Mouse (Mus musculus): ENCODE results near the gene Traf4.
"Not testable (repeated sequence)": the region's sequence is repeated elsewhere in the genome, so short reads cannot be mapped to it uniquely, and the experiment has no call there.

The Traf4 gene

DNA sequence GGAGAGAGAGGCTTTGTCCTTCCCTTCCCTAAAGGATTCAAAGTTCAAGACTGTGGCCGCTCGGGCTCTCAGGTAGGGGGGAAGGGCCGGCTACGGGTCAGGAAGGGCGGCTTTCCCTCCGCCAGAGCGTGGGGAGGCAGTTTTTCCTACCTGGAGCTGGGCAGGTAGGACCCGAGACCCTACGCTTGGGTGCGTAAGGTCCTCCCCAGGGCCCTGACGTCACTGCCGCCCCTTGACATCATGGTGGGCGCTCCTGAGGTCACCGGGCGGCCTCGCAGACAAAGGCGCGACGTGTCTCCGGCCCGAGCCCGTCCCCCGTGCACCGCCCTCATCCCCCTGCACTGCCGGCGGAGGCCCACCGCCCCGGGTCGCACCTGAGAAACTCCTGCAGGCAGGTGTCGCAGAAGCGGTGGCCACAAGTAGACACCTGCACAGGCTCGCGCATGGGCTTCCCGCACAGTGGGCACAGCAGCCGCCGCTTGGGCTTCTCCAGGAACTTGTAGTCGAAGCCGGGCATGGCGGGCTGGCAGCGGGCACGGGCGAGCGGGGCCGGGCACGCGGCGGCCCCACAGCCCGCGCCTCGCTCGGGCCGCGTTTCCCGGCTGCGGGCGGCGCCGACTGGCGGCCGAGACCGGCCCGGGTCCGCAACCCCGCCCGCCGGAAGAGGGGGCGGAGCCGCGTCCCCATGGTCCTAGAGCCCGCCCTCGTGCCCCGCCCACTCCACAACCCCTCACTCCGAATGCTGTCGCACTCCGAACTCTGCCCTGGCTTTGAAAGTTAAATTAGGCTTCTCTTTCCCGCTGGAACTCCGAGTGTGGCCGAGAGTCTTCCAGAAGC lies at the start of gene Traf4:
TSS of gene Traf4 (minus strand) at position 666 of the 837 bp plus-strand sequence.
- peak; percentile 95 for DNase-seq

DNA sequence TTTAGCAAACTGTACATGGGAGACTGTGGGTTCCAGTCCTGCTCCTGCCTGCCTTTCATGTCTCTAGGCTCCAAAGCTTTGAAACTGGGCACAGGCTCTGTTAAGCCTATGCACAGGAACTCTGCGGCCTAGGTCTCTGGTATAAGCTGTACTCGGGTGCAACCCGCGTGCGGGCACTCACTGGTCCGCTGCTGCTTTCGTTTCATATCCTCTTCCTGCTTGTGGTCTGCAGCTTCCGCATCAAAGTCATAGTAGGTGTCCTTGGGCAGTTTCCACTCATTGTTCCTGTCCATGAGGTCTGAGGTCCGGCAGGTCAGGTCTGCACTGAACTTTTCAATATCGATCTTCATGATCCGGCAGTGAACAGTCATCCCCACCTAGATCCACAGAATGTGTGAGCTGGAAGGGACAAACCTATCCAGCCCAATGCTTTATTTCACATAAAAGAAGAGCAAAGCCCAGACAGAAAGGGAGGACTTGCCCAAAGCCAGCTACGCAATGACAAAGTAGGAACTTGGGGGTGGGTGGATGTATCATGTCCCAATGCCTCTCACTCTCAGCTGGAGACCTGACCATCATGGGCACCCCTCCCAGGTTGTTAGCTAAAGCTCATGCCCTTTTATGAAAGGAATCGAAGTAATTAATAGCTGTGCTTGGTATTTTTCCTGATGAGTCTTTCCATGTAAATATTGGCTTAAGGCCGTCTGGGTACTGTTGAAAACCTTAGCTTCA lies 47.9 kb upstream of the Traf4 start:
- no peak for DNase-seq

DNA sequence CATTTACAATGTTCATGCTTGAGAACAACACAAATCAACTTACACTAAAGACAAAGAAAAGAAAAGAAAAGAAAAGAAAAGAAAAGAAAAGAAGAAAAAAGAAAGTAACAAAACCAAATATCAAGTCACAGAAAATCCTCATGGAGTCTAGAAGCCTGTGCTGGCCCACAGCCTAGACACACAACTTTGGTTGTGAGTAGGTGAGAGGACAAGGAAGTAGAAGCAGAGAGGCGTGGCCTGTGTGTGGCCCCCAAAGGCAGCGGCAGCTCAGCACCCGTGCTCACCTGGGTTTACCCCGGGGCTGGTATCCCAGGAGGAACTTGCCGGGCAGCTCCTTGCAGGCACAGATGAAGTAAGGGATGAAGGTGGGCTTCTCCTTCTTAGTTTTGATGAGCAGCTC lies 46.1 kb upstream of the Traf4 start:
- no peak for DNase-seq

DNA sequence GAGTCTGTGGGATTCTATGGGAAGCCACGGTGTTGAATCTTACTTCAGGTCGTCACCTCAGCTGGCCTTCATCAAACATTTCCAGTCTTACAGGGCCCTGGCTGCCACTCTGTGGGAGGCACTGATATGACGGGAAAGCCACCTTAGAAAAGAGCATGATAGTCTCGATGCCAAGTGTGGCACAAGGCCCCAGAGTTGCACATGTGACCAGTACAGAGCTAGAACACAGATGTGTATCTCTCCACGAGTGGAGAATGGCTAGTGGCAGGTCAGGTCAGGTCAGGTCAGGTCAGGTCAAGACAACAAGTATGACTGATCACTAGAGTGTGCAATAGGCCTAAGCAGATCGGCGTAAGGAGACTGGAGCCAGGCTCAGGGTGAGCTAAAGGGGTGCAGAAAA lies 45.2 kb upstream of the Traf4 start:
- DNase-seq: no peak

DNA sequence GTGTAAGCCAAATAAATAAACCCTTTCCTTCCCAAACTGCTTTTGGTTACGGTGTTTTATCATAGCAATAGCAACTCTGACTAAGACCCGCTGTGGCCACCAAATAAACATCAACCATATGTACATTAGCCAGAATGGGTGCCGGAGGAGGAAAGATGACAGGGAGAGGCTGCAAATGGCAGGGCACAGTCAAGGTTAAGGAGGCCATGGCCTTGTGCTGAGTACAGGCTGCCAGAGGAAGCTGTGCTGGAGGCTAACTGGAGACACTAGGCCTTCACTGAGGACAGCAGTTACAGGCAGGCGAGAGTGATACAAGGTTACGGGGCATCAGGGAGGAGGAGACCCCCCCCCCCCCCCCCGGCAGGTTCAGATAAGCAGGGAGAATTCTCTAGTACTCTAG lies 44.5 kb upstream of the Traf4 start:
- no peak for DNase-seq

DNA sequence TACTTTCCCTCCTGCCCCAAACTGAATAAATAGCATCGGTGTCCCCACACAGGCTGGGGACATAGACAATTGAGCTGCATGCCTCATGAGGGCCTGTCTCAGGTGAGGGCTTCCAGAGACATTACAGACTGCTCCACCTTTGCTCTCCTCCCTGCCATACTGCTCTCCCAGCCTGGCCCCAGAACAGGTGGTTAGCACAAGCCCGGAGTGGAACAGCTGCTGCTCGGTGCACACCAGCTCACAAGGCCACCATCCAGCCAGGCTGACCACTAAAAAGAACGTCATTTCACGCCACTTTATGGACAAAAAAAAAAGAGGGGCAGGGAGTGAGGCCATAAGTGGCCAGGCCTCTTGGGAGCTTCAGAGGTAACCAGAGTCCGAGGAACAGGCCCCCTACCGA lies 41.8 kb upstream of the Traf4 start:
- no peak for DNase-seq

DNA sequence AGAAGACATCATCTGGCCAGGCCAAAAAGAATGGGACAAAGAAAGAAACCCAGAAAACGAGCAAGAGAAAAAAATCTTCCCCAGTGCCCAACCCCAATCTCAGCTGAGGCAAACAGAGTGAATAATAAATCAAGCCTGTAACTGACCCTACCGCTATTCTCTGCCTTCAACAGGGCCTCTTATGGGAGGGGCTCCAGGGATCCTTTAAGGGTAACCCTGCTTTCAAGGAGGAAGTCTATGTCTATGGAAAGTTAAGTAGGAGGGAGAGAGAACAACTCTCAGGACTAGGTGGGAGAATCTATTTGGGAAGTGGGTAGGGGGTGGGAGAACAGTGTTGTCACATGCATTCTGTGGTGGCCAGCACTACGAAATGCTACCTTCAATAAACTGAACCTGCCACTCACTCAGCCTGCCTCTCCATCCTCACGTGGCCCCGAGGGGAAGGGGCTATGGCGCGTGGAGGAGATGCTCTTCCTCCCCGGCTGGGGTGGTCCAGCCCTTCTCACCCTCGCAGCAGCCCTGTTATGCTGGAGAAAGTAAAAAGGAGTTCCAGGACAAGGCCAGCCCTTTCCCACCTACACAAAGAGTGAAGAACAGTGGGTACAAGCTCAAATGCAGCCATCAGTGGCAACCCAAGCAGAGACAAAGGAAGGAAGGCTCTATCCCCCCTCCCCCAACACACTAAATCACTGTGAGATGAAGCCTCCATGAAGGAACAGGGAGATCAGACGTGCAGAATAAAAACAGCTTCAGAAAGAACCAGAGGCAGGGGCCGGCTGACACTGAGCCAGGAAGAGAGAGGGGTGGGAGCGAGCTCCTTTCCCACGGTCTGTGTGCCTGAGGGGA lies 40.2 kb upstream of the Traf4 start:
- DNase-seq: no peak

DNA sequence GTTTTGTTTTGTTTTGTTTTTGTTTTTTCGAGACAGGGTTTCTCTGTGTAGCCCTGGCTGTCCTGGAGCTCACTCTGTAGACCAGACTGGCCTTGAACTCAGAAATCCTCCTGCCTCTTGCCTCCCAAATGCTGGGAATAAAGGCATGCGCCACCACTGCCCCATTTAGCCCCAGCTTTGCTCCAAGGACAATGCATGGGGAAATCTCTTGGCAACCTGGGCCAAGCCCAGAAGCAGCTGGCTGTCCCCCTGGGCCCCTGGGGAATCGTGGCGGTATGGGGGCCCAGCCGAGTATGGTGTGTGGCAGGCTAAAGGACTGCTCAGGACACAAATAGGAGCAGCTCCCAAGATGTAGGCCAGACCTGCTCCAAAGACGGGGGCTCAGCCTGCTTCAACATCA lies 38.9 kb upstream of the Traf4 start:
- no peak for DNase-seq

DNA sequence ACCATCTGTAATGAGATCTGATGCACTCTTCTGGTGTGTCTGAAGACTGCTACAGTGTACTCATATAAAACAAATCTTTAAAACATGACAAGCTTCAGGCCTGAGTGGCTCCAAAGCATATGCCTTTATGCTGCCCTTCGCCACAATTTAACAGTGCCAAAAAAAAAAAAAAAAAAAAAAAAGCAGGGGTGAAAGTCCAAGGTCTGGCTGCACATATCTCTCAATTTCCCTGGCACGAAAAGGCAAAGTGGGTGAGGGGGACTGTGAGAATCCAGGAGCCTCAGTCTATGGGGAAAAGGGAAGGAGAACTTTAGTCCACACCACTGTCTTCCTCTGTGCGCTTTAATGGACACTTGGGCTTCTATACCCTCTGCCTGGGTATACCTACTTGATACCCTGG lies 37.0 kb upstream of the Traf4 start:
- DNase-seq: peak; percentile 33

DNA sequence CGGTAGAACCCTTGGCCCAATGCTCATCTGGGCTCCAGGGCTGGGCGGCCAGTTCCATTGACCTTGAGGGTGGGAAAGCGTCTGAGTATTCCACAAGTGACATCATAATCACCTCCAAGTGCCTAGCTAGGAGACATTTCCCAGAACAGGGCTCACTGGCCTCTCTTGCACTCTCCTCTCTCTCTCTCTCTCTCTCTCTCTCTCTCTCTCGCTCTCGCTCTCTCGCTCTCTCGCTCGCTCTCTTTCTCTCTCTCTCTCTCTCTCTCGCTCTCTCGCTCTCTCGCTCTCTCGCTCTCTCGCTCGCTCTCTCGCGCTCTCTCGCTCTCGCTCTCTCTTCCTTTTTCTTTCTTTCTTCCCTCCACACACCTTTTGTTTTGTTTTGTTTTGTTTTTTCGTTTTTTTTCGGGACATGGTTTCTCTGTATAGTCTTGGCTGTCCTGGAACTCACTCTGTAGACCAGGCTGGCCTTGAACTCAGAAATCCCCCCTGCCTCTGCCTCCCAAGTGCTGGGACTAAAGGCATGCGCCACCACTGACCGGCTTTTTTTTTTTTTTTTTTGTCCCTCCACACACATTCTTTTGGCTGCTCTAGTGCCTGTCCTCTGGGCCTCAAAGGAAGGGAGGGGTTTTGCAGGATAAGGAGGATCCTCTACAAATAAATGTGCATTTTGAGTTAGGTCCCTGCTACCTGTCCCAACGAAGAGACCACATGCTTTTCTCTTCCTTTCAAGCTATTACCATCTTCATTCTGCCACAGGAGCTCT lies 29.9 kb upstream of the Traf4 start:
- no peak for DNase-seq

DNA sequence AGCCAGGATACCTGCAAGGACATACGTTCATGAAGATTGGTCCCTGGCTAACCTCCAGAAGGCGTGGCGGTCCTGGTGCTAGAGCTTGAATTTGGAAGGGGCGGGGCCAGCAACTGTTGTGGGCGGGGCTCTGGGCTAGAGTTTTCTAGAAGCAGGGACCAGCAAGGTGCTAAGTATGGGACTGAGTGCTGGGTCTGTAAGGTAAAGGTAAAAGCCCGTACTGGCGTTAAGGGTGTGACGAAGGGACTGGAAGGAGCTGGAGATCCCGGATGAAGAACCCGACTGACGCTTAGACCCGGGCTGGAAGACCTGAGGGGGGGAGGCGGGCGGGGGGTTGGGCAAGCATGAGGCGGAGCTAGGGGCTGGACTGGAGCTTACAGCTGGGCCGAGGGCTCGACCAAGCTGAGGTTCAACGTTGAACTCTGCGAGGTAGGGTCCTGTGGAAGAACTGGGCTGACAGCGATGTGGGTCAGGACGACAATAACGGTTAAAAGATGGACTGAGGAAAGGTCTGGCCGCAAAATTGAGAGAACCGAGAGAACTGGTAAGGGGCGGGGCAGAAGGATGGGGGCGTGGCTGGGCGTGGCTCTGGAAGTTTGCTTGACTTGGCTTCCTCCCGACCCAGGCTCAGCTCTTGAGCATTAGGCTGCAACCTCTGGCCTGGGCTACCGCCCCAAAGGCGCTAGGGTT lies 29.2 kb upstream of the Traf4 start:
- peak; percentile 87 for DNase-seq

DNA sequence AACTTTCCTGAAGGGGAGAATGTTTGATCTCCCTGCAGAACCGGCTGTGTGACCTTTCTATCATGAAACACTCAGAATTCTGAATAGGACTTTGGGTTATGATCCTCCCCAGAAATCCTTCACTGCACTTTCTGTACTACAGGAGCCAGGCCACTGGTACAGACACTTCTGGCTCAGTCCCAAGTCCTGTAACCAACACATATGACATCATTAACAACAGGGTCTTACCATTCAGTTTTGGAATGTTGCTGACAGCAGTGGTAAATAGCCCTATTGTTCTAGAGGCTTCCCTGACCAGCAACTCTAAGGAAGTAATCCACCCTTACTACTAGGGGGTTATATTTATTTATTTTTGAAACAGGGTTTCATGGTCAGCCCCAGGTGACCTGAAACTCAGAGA lies 27.7 kb upstream of the Traf4 start, which contains the start of gene Proca1:
TSS of gene Proca1 (plus strand) at position 280 of the 400 bp plus-strand sequence.
- DNase-seq: peak; percentile 16

DNA sequence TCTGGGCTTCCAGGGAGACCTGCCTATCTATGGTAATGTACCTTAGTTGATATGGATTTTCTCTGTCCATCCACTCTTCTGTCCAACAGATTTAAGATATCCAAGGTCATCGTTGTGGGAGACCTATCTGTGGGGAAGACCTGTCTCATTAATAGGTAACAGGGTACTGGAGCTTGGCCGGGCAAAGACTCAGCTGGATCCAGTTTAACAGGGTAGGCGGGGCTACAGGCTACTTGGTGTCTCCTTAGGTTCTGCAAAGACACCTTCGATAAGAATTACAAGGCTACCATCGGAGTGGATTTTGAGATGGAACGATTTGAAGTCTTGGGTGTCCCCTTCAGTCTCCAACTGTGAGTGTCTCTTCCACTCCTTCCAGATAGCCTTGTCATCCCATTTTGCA lies 24.7 kb upstream of the Traf4 start:
- peak; percentile 83 for DNase-seq

DNA sequence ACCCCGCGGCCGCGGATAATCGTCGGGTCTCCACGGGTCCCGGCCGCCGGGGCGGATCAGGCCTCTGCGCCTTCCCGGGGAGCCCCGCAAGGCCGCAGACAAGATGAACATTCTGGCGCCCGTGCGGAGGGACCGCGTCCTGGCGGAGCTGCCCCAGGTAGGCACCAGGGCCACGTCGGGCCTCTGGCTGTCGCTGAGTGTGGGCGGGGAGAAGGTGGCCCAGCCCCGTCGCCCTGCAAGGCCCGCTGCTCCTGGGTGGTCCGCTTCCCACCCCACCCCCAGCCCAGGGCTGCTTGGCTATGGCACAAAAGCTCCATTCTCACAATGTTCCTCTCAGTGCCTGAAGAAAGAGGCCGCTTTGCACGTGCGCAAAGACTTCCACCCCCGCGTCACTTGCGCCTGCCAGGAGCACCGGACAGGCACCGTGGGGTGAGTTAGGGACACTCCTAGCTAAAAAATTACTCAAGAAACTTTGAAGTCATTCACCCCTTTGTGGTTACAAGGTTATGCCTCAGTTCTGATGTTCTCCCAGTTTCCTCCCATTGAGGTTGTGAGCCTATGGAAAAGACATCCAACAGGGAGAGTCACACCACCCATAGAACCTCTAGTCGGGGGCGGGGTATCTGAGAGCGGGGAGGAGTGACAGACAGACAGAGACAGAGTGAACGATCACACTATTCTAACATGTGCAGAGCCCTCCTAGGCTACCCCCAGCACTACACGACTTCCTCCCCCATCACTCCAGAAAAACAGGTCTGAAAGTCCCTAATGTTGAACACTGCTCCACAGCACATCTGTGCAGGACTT lies 24.0 kb upstream of the Traf4 start:
- DNase-seq: peak; percentile 86

DNA sequence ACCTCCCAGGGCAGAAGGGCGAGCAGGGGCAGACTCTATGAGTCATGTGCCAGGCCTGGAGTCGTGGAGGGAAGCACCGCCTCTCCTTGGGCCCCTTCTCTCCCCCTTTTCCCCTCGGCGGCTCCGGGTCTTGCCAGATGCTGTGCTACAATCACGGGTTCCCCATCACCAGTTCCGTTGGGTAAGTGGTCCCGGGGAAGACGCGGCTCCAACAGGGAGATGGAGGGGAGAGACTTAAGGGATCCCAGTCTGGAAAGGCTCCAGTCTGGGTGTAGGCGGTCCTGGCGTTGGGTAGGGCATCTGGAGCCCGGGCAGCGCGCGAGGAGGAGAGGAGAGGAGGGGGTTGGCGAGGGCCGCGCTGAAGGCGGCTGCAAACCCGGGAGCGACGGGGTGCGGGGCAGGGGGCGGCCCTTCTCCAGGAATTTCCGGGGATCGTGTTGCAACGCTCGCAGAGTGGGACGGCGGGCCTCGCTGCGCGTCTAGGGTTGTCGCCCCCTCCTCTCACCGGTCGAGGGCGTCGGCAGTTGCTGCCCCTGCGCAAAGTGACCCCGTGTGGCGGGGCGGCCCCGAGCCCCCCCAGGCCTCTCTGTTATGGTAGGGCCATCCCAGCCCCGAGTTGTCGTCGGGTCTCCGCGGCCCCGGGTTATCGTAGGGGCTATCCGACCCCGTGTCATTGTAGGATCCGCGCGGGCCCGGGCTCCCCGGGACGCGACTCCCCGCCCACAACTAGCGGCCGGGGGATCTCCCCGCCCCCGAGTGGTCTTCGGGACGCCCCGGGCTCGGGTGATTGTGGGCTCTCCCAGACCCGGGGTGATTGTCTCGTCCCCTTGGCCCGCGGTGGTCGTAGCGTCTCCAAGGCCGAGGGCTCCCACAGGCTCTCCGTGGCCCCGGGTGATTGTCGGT lies 23.2 kb upstream of the Traf4 start, which contains the start of gene Rab34:
TSS of gene Rab34 (plus strand) at position 100 of the 903 bp plus-strand sequence.
- DNase-seq: peak; percentile 89

DNA sequence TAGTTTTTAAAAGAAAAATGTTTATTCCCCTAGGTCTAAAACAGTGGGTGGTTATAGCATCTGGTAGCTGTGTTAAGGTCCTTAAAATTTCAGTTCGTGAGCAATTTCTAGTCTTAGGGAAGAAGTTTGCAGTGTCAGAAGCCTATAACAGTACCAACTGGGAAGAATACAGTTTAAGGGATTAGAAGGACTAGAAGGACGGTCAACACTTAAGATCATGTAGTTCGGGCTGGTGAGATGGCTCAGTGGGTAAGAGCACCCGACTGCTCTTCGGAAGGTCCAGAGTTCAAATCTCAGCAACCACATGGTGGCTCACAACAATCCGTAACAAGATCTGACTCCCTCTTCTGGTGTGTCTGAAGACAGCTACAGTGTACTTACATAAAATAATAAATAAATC lies 19.3 kb upstream of the Traf4 start:
- DNase-seq: not testable (repeated sequence)

DNA sequence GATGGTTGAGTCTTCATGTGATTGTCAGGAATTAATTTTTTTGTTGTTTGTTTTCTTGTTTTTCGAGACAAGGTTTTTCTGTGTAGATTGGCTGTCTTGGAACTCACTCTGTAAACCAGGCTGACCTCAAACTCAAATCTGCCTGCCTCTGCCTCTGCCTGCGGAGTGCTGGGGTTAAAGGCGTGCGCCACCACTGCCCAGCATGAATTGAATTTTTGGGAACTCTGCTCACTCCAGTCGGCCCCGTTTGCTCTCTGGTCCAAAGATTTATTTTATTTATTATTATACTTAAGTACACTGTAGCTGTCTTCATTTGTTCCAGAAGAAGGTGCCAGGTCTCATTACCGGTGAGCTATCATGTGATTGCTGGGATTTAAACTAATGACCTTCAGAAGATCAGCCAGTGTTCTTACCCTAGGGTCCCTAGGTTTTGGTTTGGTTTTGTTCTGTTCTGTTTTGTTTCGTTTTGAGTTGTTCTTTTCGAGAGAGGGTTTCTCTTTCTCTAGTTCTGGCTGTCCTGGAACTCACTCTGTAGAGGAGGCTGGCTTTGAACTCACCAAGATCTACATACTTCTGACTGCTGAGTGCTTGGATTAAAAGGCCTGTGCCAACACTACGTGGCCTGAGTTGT lies 18.6 kb upstream of the Traf4 start:
- DNase-seq: no peak

DNA sequence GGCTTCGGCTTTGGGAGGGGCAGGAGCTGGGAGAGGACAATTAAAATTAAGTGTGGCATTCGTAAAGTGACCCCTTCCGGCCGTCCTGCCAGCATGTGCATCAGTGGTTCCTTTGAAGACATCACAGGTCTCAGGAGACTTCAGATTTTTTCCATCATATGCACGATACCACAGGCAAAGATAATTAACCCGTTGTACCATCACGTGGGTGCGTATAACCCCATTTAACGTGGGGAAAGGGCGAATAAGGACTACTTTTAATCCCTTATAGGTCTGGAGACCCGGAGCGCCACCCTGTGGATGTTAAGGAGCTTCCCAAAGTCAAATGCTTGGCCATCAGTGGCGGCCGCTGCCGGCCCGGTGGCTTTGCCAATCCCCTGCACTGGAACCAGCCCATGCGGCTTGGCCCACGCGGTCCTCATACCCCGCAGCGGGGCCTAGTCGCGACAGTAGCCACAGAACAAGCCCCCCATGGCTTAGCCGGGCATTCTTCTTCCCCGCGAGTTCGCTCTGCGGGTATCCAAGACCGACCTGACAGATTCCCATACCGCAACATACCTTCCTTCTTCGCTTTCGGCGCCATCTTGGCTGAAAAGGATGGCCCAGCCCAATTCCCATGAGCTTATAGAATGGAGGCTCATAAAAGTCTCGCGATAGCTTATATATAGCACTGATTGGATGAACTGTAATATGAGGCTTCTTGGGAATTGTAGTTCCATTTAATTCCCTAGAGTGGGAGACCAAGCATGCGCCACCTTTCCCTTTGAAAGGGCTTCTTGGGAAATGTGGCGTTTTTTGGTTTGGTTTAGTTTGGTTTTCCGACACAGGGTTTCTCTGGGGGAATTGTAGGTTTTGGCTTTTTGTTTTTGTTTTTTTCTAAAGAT lies 17.8 kb upstream of the Traf4 start, which contains the start of gene Rpl23a:
TSS of gene Rpl23a (minus strand) at position 624 of the 884 bp plus-strand sequence.
- DNase-seq: peak; percentile 88
